Mouse (Mus musculus): Measurements from ENCODE around the gene Tbc1d15.

Gene Tbc1d15

GRCm38 (mm10) chr10:115251088-115251934 lies at the start of gene Tbc1d15:
Gene Tbc1d15 (minus strand): TSS chr10:115251467.
- peak; percentile 99 for DNase-seq

DNA sequence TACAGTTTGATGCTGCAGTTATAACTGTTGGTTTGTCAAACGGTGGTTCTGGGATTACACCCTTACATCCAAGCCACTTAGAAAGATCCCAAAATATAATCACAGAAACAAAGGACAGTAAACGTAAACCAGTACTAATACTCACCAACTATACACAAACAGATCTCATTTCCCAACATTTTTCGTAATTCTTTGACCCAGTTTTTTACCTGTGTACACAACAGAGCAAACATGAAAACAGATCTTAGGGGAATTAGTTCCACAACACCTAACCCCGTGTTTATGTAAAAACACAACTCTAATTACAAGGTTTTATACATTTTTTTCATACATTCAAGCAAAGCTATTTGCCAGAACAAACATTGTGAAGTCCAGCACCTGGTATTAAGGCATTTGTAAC lies 47.4 kb upstream of the Tbc1d15 start:
- no peak for DNase-seq

GRCm38 (mm10) chr10:115297582-115297981 lies 46.3 kb upstream of the Tbc1d15 start:
- DNase-seq, result no peak

- no peak for DNase-seq
Measured at GRCm38 (mm10) chr10:115296401-115296935, 45.2 kb upstream of the Tbc1d15 start.

DNA sequence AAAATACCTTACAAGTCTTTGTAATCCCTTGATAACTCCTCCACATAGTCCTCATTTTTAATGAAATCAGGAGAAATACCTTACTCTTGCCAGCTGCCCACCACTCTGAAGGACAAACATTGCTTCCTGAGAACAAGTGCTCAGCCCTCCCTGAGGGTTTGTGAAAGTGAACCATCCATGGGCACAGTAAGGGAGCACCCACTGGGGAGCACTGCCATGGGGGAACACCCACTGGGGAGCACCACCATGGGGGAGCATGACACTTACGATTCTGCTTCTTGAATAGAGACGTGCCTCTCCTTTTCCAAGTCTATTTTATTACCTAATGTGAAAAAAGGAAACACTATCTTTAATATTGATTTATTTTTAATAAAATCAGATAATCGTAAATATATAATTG lies 43.9 kb upstream of the Tbc1d15 start:
- DNase-seq, result no peak

- no peak for DNase-seq
Measured at GRCm38 (mm10) chr10:115294715-115295114, 43.4 kb upstream of the Tbc1d15 start.

DNA sequence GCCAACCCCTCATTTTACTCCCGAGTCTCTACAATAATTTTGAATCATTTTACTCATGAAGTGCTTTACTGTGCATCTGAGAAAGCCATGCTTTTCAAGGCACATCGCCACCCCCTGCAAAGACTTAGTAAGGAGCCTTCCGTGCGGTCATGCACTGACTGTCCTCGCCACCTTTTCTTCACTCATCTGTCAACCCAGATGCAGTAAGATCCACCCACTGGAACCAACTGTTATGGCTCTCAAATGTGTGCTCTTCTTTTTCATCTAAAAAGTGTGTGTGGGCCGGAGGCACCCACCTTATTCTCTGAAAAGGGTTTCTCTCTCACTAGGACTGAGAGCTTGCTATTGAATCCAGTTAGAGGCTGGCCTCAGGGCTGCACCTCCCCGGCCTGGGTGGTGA lies 42.7 kb upstream of the Tbc1d15 start:
- no peak for DNase-seq

GRCm38 (mm10) chr10:115290671-115291070 lies 39.4 kb upstream of the Tbc1d15 start:
- DNase-seq, result no peak

DNA sequence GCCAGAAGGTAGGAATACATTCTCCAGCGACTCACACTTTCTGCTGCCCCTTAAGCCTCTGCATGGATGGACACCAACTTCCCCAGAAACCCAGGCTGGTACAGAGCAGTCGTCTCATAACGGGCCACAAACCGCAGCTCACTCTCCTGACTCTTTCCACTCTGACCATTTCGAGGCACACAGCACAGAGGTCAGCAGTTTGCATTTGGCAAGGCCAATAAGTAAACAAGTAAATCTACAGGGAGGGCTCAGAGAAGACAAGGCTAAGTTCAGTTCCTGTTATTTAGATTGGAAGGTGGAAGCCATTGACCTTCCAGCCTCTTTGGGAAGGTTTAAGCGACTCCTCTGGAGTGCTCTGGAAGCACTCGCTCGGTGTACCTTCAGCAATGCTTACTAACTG lies 37.6 kb upstream of the Tbc1d15 start:
- DNase-seq, result no peak

DNA sequence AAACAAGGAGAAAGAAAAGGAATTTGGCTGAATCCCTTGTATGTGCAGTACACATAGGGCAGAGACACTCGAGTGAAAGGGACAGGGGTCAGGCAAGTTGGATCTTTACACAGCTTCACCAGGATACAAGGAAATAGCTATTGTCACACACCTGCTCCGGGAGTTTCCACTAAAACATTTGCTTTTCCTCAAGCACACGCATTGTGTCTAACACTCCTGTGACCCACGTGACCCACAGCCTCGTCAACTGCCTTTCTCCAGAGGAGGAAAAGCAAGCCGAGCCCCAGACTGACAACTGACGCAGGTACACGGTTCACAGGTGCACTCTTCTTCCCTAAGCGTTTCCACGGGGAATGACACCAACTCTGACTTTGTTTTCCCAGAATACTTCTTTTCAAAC lies 32.9 kb upstream of the Tbc1d15 start:
- DNase-seq, result no peak

DNA sequence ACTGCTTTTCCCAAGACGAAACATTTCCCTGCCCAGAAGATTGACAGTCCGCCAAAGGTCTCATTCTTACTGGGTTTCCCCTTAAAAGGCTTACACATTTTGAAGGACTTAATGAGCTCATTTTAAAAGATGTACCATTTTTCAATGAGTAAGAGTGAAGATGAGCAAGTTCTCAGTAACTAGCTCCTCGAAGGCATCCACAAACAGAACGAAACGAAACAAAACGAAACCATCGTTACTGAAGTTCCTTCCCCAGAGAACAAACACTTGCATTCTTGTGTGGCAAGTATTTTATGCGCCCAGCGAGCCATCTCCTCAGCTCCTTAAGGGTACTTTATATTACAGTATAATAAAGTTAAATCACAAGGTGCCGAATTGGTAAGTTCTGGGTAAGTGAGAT lies 30.1 kb upstream of the Tbc1d15 start:
- no peak for DNase-seq

- no peak for DNase-seq
Measured at GRCm38 (mm10) chr10:115271649-115272048, 20.4 kb upstream of the Tbc1d15 start.

DNA sequence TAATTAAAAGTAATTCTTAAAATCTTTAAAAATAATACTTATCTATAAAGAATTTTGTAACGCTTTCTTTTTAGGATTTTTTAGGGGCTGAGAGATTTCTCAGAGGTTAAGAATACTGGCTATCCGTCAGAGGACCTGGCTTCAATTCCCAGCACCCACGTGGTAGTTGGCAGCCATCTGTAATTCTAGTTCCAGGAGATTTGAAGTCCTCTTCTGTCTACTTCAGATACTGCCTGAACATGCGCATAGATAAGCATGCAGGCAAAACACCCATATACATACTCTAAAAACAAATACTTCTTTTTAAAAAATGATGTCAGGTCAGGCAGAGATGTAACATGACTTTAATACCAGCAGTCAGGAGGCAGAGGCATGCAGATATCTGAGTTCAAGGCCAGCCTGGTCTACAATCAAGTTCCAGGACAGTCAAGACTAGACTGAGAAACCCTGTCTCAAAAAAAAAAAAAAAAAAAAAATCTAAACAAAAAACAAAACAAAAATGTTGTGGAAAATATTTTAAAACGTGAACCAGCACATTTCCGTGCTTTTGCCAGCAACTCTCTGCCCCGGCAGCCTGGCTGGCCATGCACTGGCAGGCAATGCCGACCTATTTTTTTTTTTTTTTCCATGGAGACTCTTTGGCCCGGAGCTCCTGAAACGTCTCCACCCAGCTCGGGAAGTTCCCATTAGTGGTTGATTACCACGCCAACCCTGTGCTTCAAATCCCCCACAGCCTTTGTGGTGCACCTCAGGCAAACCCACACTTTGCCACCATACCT lies 19.5 kb upstream of the Tbc1d15 start:
- DNase-seq, result no peak

GRCm38 (mm10) chr10:115262926-115263562 lies 11.8 kb upstream of the Tbc1d15 start:
- DNase-seq, result no peak

DNA sequence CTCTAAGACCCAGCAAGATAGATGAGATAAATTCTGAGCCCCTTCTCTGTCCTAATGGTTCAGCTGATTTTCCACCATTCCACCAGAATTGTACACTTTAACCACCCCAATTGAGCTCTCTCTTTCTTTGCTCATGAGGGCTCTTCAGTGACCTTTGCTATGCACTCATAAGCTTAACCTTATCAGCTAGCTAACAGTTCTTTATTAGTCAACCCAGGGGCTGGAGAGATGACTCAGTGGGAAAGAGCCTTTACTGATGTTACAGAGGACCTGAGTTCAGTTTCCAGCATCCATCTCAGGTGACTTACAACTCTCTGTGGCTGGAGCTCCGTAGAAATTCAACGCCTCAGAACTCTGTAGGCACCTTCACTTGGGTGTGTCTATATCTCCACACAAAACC lies 11.0 kb upstream of the Tbc1d15 start:
- peak; percentile 23 for DNase-seq

GRCm38 (mm10) chr10:115261428-115261827 lies 10.2 kb upstream of the Tbc1d15 start:
- no peak for DNase-seq

DNA sequence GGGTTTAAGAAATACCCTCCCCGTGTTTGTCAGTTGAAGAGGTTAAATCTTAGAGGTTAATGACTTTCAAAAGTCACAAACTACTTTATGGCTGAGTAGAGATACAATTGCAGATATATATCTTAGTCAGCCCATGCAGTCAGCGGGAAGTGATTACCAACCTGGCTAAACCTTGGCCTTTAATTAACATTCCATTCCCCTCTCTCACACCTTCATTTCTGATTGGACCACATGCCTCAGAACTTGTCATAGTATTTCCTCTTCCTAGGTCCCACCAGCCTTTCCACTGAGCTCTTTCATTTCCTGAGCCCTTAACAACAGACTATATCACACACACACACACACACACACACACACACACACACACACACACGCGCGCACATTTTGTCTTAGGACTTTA lies 4.9 kb upstream of the Tbc1d15 start:
- no peak for DNase-seq

GRCm38 (mm10) chr10:115253521-115253920 lies 2.3 kb upstream of the Tbc1d15 start:
- no peak for DNase-seq

DNA sequence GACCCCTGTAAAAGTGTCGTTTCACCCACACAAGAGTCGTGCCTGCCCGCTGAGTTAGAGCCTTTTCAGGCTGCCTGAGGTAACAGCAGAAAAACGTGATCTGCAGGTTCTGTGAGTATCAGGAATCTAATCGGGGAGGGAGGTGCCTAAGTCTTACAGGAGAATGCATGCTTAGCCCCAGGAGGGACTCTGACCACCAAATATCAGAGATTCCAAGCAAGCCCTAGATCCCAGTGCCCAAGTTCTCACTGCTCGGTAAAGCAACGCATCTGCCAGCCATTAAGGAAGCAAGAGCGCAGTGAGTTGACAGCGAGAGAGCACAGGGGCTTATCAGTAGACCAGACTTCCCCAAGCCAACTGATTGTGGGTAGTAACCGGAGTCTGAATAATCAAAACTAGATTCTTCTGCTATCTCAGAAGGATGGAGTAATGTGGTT lies 1.1 kb upstream of the Tbc1d15 start:
- DNase-seq, result peak; percentile 68

- DNase-seq, result peak; percentile 61
Measured at GRCm38 (mm10) chr10:115250235-115251087, 806 bp downstream of the Tbc1d15 start.

GRCm38 (mm10) chr10:115248041-115248440 lies 3.2 kb downstream of the Tbc1d15 start:
- DNase-seq, result no peak

GRCm38 (mm10) chr10:115245488-115245887 lies 5.8 kb downstream of the Tbc1d15 start:
- DNase-seq, result no peak
